Mouse (Mus musculus) heart, embryonic 16.5 days (tissue): Measurements from ENCODE around the gene Olfr789. TPM values are rescaled to one million over a fixed set of nuclear protein-coding genes. Genes with fewer than 3 reads are reported as not detected.

Experiments used
- polyA plus RNA-seq: library from polyadenylated mRNA; unstranded; fragments of >200 nt; fragmentation: Nextera tagmentation; extraction: Ambion mirVana; gene quantifications from 2 replicates; pipeline ENCODE4 v1.2.1, GENCODE M21; 2015

The Olfr789 gene
- polyA plus RNA-seq, 1 experiment from 2014 or later = not detected

Other genes starting within 250 kb of the Olfr789 start
- not detected in 2 replicates for gene Olfr774, start 248.5 kb upstream of the Olfr789 start, polyA plus RNA-seq
- not detected in 2 replicates for gene Olfr775, start 236.3 kb upstream of the Olfr789 start, polyA plus RNA-seq
- not detected in 2 replicates for gene Olfr776, start 225.6 kb upstream of the Olfr789 start, polyA plus RNA-seq
- gene Olfr777, start 213.3 kb upstream of the Olfr789 start, polyA plus RNA-seq = not detected in 2 replicates
- not detected in 2 replicates for gene Olfr780, start 166.6 kb upstream of the Olfr789 start, polyA plus RNA-seq
- not detected in 2 replicates for gene Olfr781, start 155.9 kb upstream of the Olfr789 start, polyA plus RNA-seq
- gene Olfr782, start 135.9 kb upstream of the Olfr789 start, polyA plus RNA-seq = not detected in 2 replicates
- 0.05 TPM in 1 of 2 replicates, not detected in the other for gene Olfr784, start 100.7 kb upstream of the Olfr789 start, polyA plus RNA-seq
- not detected in 2 replicates for gene Olfr785, start 79.3 kb upstream of the Olfr789 start, polyA plus RNA-seq
- gene Olfr786, start 57.4 kb upstream of the Olfr789 start, polyA plus RNA-seq = not detected in 2 replicates
- gene Olfr787, start 22.9 kb upstream of the Olfr789 start, polyA plus RNA-seq = not detected in 2 replicates
- not detected in 2 replicates for gene Olfr788, start 13.8 kb upstream of the Olfr789 start, polyA plus RNA-seq
- not detected in 2 replicates for gene Olfr790, start 13.7 kb downstream of the Olfr789 start, polyA plus RNA-seq
- not detected in 2 replicates for gene Olfr791, start 37.0 kb downstream of the Olfr789 start, polyA plus RNA-seq
- gene Olfr792, start 54.4 kb downstream of the Olfr789 start, polyA plus RNA-seq = not detected in 2 replicates
- gene Olfr794, start 82.9 kb downstream of the Olfr789 start, polyA plus RNA-seq = not detected in 2 replicates
- not detected in 2 replicates for gene Olfr796, start 127.8 kb downstream of the Olfr789 start, polyA plus RNA-seq
- gene Olfr798, start 143.2 kb downstream of the Olfr789 start, polyA plus RNA-seq = not detected in 2 replicates
- not detected in 2 replicates for gene Olfr799, start 152.7 kb downstream of the Olfr789 start, polyA plus RNA-seq
- gene Olfr800, start 172.9 kb downstream of the Olfr789 start, polyA plus RNA-seq = not detected in 2 replicates
- not detected in 2 replicates for gene Olfr801, start 189.1 kb downstream of the Olfr789 start, polyA plus RNA-seq
- not detected in 2 replicates for gene Olfr802, start 203.4 kb downstream of the Olfr789 start, polyA plus RNA-seq
- gene Olfr803, start 209.5 kb downstream of the Olfr789 start, polyA plus RNA-seq = not detected in 2 replicates
- gene Olfr804, start 218.5 kb downstream of the Olfr789 start, polyA plus RNA-seq = not detected in 2 replicates
- not detected in 2 replicates for gene Olfr805, start 244.6 kb downstream of the Olfr789 start, polyA plus RNA-seq